Mouse (Mus musculus) forebrain, embryonic 14.5 days (tissue): Measurements from ENCODE around the gene Pias3. TPM values are rescaled to one million over a fixed set of nuclear protein-coding genes. Genes with fewer than 3 reads are reported as not detected.
"Not testable (repeated sequence)": the region's sequence is repeated elsewhere in the genome, so short reads cannot be mapped to it uniquely, and the experiment has no call there.

Experiments used
- ATAC-seq: fragments of 200-750 bp; cut with Nextera tagmentation; 2 replicates; pipeline ENCODE4 v1.8.0; 2017; ENCODE audit warnings: mild to moderate bottlenecking, moderate library complexity
- DNase-seq: peaks from one replicate; pipeline ENCODE4 v3.0.0-alpha.2; 2015; ENCODE audit warnings: low spot score
- H3K27ac ChIP-seq: fragments of 300-500 bp; sonication (generic); 2 replicates; pipeline ENCODE4 v1.5.1; 2014; ENCODE audit warnings: low read depth, mild to moderate bottlenecking, control low read depth, low read length, moderate library complexity
- H3K27me3 ChIP-seq: fragments of 300-500 bp; sonication (generic); replicated peaks from 2 replicates; pipeline ENCODE4 v1.6.1; 2014; ENCODE audit warnings: low read length, control low read depth, mixed read lengths; ENCODE audit not compliant: control insufficient read depth, insufficient read depth
- H3K36me3 ChIP-seq: fragments of 300-500 bp; sonication (generic); 2 replicates; pipeline ENCODE4 v1.6.1; 2014; ENCODE audit warnings: low read length, control low read depth; ENCODE audit not compliant: control insufficient read depth, insufficient read depth
- H3K4me1 ChIP-seq: fragments of 300-500 bp; sonication (generic); 2 replicates; pipeline ENCODE4 v1.6.1; 2014; ENCODE audit warnings: antibody characterized with exemption, low read length, control low read depth; ENCODE audit not compliant: control insufficient read depth, insufficient read depth
- H3K4me2 ChIP-seq: fragments of 300-500 bp; sonication (generic); 2 replicates; pipeline ENCODE4 v1.6.1; 2014; ENCODE audit warnings: mild to moderate bottlenecking, control low read depth, low read length
- H3K4me3 ChIP-seq: fragments of 300-500 bp; sonication (generic); 2 replicates; pipeline ENCODE4 v1.5.1; 2014; ENCODE audit warnings: low read depth, low read length, control low read depth
- H3K9ac ChIP-seq: fragments of 300-500 bp; sonication (generic); 2 replicates; pipeline ENCODE4 v1.6.1; 2014; ENCODE audit warnings: mild to moderate bottlenecking, low read length, control low read depth, moderate library complexity
- H3K9me3 ChIP-seq: fragments of 300-500 bp; sonication (generic); replicated peaks from 2 replicates; pipeline ENCODE4 v1.6.1; 2016; ENCODE audit warnings: low read length, control low read depth, mixed read lengths; ENCODE audit not compliant: control insufficient read depth
- WGBS: fragments of 180-500 bp; shearing (Covaris S2); extraction: QIAGEN DNeasy Blood & Tissue Kit; methylation state at CpG from one replicate; pipeline ENCODE4 v1.1.7; 2014; 5-methylcytosine and 5-hydroxymethylcytosine counted together
- polyA plus RNA-seq: library from polyadenylated mRNA; unstranded; fragments of >200 nt; fragmentation: Nextera tagmentation; extraction: Ambion mirVana; gene quantifications from 2 replicates; pipeline ENCODE4 v1.2.1, GENCODE M21; 2014

Pias3 gene
- polyA plus RNA-seq, 1 experiment from 2014 or later, result 14.8 TPM

GRCm38 (mm10) chr3:96729403-96729784 lies 33.2 kb downstream of the Pias3 start:
- H3K4me3 ChIP-seq, result no peak overlapping the region
- no peak overlapping the region for H3K4me2 ChIP-seq
- no peak overlapping the region for H3K27ac ChIP-seq
- H3K4me1 ChIP-seq, result peaks cover 11% of the 10 kb centered on the region
- H3K9me3 ChIP-seq, result no peaks in the 10 kb centered on the region
- no peak for ATAC-seq
- WGBS, result 79% methylated on average over 3 of the region's 3 CpGs
- no peak overlapping the region for H3K9ac ChIP-seq
- no peaks in the 10 kb centered on the region for H3K36me3 ChIP-seq
- DNase-seq, result no peak
- no peaks in the 10 kb centered on the region for H3K27me3 ChIP-seq

GRCm38 (mm10) chr3:96730785-96731184 lies 34.6 kb downstream of the Pias3 start:
- Histone ChIP-seq H3K4me2 (no peak overlapping the region), H3K27ac (no peak overlapping the region), H3K36me3 (no peaks in the 10 kb centered on the region), H3K27me3 (no peaks in the 10 kb centered on the region), H3K9me3 (no peaks in the 10 kb centered on the region), H3K4me1 (peaks cover 11% of the 10 kb centered on the region), H3K9ac (no peak overlapping the region), H3K4me3 (no peak overlapping the region)
- 80% methylated on average over 5 of the region's 5 CpGs for WGBS
- ATAC-seq (no peak), DNase-seq (no peak)

GRCm38 (mm10) chr3:96733984-96734383 lies 37.8 kb downstream of the Pias3 start:
- Histone ChIP-seq H3K4me3 (no peak overlapping the region), H3K4me1 (peaks cover 4% of the 10 kb centered on the region), H3K9ac (no peak overlapping the region), H3K36me3 (no peaks in the 10 kb centered on the region), H3K4me2 (no peak overlapping the region), H3K9me3 (no peaks in the 10 kb centered on the region), H3K27ac (no peak overlapping the region), H3K27me3 (no peaks in the 10 kb centered on the region)
- ATAC-seq (no peak), DNase-seq (no peak)
- WGBS, result 94% methylated on average over 1 of the region's 1 CpGs

GRCm38 (mm10) chr3:96735200-96735599 lies 39.0 kb downstream of the Pias3 start:
- ATAC-seq, result no peak
- Histone ChIP-seq H3K4me2 (no peak overlapping the region), H3K4me3 (no peak overlapping the region), H3K9me3 (no peaks in the 10 kb centered on the region), H3K27ac (no peak overlapping the region), H3K27me3 (no peaks in the 10 kb centered on the region), H3K9ac (no peak overlapping the region), H3K36me3 (no peaks in the 10 kb centered on the region), H3K4me1 (peaks cover 2% of the 10 kb centered on the region; the same call in 1 of the 2 replicates)
- WGBS, result 84% methylated on average over 2 of the region's 2 CpGs
- DNase-seq, result no peak

- H3K9me3 ChIP-seq, result no peaks in the 10 kb centered on the region
- ATAC-seq (no peak), DNase-seq (no peak)
- no peaks in the 10 kb centered on the region for H3K27me3 ChIP-seq
- no peaks in the 10 kb centered on the region for H3K36me3 ChIP-seq
- WGBS, result 23% methylated on average over 1 of the region's 1 CpGs
- H3K27ac ChIP-seq, result no peak overlapping the region
- H3K9ac ChIP-seq, result no peak overlapping the region
- H3K4me3 ChIP-seq, result no peak overlapping the region
- peaks cover 2% of the 10 kb centered on the region; the same call in 1 of the 2 replicates for H3K4me1 ChIP-seq
- H3K4me2 ChIP-seq, result no peak overlapping the region
Observed at GRCm38 (mm10) chr3:96737013-96737740, 41.0 kb downstream of the Pias3 start.

- DNase-seq, result peak; percentile 7
- WGBS, result 88% methylated on average over 1 of the region's 1 CpGs
Observed at GRCm38 (mm10) chr3:96737995-96738394, 41.8 kb downstream of the Pias3 start.

GRCm38 (mm10) chr3:96740279-96740678 lies 44.1 kb downstream of the Pias3 start:
- not testable (repeated sequence) for H3K36me3 ChIP-seq, H3K27me3 ChIP-seq, H3K4me2 ChIP-seq, H3K4me3 ChIP-seq, H3K4me1 ChIP-seq, ATAC-seq, DNase-seq, H3K9ac ChIP-seq, H3K27ac ChIP-seq, H3K9me3 ChIP-seq

More at GRCm38 (mm10) chr3:96737995-96738394, 41.8 kb downstream of the Pias3 start:
- H3K4me1 ChIP-seq, result peaks cover 2% of the 10 kb centered on the region; the same call in 1 of the 2 replicates
- no peaks in the 10 kb centered on the region for H3K27me3 ChIP-seq
- H3K36me3 ChIP-seq, result no peaks in the 10 kb centered on the region
- H3K9ac ChIP-seq, result no peak overlapping the region
- no peak overlapping the region for H3K27ac ChIP-seq
- no peaks in the 10 kb centered on the region for H3K9me3 ChIP-seq
- H3K4me2 ChIP-seq, result no peak overlapping the region
- ATAC-seq, result no peak
- no peak overlapping the region for H3K4me3 ChIP-seq

GRCm38 (mm10) chr3:96744348-96744747 lies 48.2 kb downstream of the Pias3 start:
- no peaks in the 10 kb centered on the region for H3K9me3 ChIP-seq
- no peaks in the 10 kb centered on the region for H3K36me3 ChIP-seq
- no peak overlapping the region for H3K27ac ChIP-seq
- 99% methylated on average over 3 of the region's 3 CpGs for WGBS
- no peak overlapping the region for H3K4me3 ChIP-seq
- DNase-seq, result no peak
- no peak overlapping the region for H3K4me2 ChIP-seq
- H3K9ac ChIP-seq, result no peak overlapping the region
- H3K27me3 ChIP-seq, result no peaks in the 10 kb centered on the region
- no peak for ATAC-seq
- H3K4me1 ChIP-seq, result no peaks in the 10 kb centered on the region

- no peaks in the 10 kb centered on the region for H3K36me3 ChIP-seq
- 87% methylated on average over 1 of the region's 1 CpGs for WGBS
Observed at GRCm38 (mm10) chr3:96746829-96747228, 50.6 kb downstream of the Pias3 start.

More at GRCm38 (mm10) chr3:96746829-96747228, 50.6 kb downstream of the Pias3 start:
- Histone ChIP-seq H3K27me3 (no peaks in the 10 kb centered on the region), H3K4me2 (no peak overlapping the region), H3K4me1 (no peaks in the 10 kb centered on the region), H3K9ac (no peak overlapping the region), H3K27ac (no peak overlapping the region), H3K9me3 (no peaks in the 10 kb centered on the region), H3K4me3 (no peak overlapping the region)
- DNase-seq, result no peak
- ATAC-seq, result no peak
